Mouse (Mus musculus) olfactory bulb, adult 2 months (tissue): Measurements from ENCODE around the gene Chst4. TPM values are rescaled to one million over a fixed set of nuclear protein-coding genes. Genes with fewer than 3 reads are reported as not detected.
"Not testable (repeated sequence)": the region's sequence is repeated elsewhere in the genome, so short reads cannot be mapped to it uniquely, and the experiment has no call there.

ENCODE experiments used
- H3K27ac ChIP-seq: fragments of 200-500 bp; 2 replicates; pipeline ENCODE4 v1.5.1; 2012; ENCODE audit warnings: low read depth, low read length; ENCODE audit not compliant: insufficient read depth
- H3K4me1 ChIP-seq: fragments of 200-500 bp; 2 replicates; pipeline ENCODE4 v1.6.1; 2012; ENCODE audit warnings: low read length; ENCODE audit not compliant: control insufficient read depth, insufficient read depth
- H3K4me3 ChIP-seq: fragments of 200-500 bp; 2 replicates; pipeline ENCODE4 v1.5.1; 2012; ENCODE audit warnings: mild to moderate bottlenecking, low read depth, low read length, moderate library complexity; ENCODE audit not compliant: insufficient read depth
- CTCF ChIP-seq: fragments of 200-500 bp; IDR thresholded peaks from 2 replicates; pipeline ENCODE4 v1.5.1; 2012; ENCODE audit warnings: low read depth, mild to moderate bottlenecking, low read length, moderate library complexity; ENCODE audit not compliant: insufficient read depth
- POLR2A ChIP-seq: fragments of 200-500 bp; IDR thresholded peaks from 2 replicates; pipeline ENCODE4 v1.6.1; 2012; ENCODE audit warnings: mild to moderate bottlenecking, low read depth, low read length, moderate library complexity; ENCODE audit not compliant: insufficient read depth
- WGBS: fragments of 180-500 bp; shearing (Covaris S2); methylation state at CpG from one replicate; pipeline ENCODE4 v1.1.7; 2018; 5-methylcytosine and 5-hydroxymethylcytosine counted together
- polyA plus RNA-seq: library from polyadenylated mRNA; stranded (reverse); fragments of >200 nt; gene quantifications from 2 replicates; pipeline ENCODE4 v1.2.4, GENCODE M21; 2012; ENCODE audit warnings: low replicate concordance; ENCODE audit not compliant: missing spikeins, insufficient read depth, insufficient read length

The Chst4 gene
- polyA plus RNA-seq, 1 experiment: not detected

GRCm38 (mm10) chr8:110064161-110064560, 24.6 kb upstream of the Chst4 start:
- no peak overlapping the region for H3K4me3 ChIP-seq
- WGBS: 78% methylated on average over 9 of the region's 9 CpGs
- no peak overlapping the region for H3K27ac ChIP-seq
- TF ChIP-seq POLR2A: no peak
- no peak for TF ChIP-seq CTCF
- no peaks in the 10 kb centered on the region for H3K4me1 ChIP-seq

DNA sequence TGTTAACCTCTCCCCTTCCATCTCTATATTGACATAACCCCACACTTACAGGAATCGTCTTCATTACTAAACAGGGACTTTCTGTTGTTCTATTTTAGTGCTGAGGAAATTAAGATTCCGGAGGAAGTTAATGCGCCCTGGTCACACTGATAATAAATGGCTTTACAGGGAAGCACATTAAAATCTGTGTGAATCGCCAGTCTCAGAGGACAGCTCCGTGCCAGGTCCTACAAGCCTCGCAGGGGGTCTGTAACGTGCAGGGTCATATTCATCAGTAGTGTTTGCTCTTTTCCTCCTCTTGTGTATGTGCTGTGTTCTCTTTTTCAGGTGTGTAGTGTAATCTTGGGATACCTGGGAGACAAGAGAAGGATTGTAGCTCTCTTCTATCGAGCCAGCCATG, 18.7 kb upstream of the Chst4 start:
- Histone ChIP-seq H3K27ac (no peak overlapping the region), H3K4me1 (no peaks in the 10 kb centered on the region), H3K4me3 (no peak overlapping the region)
- no peak for TF ChIP-seq CTCF
- TF ChIP-seq POLR2A: no peak
- 68% methylated on average over 8 of the region's 8 CpGs for WGBS

GRCm38 (mm10) chr8:110051208-110051607, 11.7 kb upstream of the Chst4 start:
- Histone ChIP-seq H3K4me1 (no peaks in the 10 kb centered on the region), H3K27ac (no peak overlapping the region), H3K4me3 (no peak overlapping the region)
- WGBS: 84% methylated on average over 6 of the region's 6 CpGs
- TF ChIP-seq CTCF: no peak
- TF ChIP-seq POLR2A: no peak

DNA sequence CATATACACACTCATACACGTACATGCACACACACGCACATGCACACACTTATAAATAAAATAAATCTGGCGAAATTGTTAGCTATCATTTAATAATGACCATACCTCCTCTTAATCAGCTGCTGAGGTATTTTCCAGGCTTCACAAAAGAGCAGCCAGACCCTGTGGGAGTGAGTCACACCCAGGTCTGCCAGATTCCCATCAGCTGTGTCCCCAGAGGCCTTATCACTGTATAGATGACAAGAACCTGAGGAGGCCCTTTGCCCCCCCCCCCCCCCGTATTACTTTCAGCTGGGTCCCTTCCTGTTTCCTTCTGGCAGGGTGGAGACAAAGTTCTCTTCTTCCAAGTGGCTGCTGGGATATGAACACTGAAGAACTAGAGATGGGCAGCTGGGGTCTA, 969 bp upstream of the Chst4 start:
- peaks cover 5% of the 10 kb centered on the region for H3K4me1 ChIP-seq
- no peak for TF ChIP-seq CTCF
- TF ChIP-seq POLR2A: no peak
- H3K4me3 ChIP-seq: no peak overlapping the region
- 88% methylated on average over 4 of the region's 4 CpGs for WGBS
- no peak overlapping the region for H3K27ac ChIP-seq

DNA sequence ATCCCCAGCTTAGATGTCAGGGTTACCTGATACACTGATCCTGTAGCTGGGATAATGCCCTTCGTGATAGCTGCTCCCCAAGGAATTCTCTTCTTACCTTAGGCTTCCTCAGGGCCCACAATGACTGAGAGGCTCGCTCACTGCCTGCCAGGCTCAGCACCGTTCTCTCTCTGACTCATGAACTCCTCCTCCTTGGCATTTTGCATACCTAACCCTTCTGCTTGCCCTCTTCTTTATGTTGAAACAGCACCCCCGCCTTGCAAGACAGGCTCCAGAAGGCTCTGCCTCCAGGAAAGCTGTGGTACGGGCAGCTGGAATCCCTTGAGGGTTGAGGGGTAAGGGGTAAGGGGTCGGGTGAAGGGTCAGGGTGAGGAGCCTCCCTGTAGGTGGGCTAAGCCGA, 324 bp downstream of the Chst4 start:
- H3K4me3 ChIP-seq: no peak overlapping the region
- TF ChIP-seq POLR2A (no peak), CTCF (no peak)
- H3K27ac ChIP-seq: no peak overlapping the region
- peaks cover 5% of the 10 kb centered on the region for H3K4me1 ChIP-seq
- 55% methylated on average over 7 of the region's 7 CpGs for WGBS

- Histone ChIP-seq H3K27ac (no peak overlapping the region), H3K4me1 (peaks cover 5% of the 10 kb centered on the region), H3K4me3 (no peak overlapping the region)
- 58% methylated on average over 2 of the region's 2 CpGs for WGBS
- TF ChIP-seq POLR2A (no peak), CTCF (no peak)
These were observed 3.4 kb downstream of the Chst4 start for GRCm38 (mm10) chr8:110036156-110036555.

- 66% methylated on average over 4 of the region's 4 CpGs for whole genome bisulfite sequencing
- Histone ChIP-seq H3K4me3 (no peak overlapping the region), H3K4me1 (peaks cover 3% of the 10 kb centered on the region), H3K27ac (no peak overlapping the region)
- no peak for TF ChIP-seq POLR2A
- TF ChIP-seq CTCF: no peak
These were observed 5.2 kb downstream of the Chst4 start for GRCm38 (mm10) chr8:110034331-110034730.

DNA sequence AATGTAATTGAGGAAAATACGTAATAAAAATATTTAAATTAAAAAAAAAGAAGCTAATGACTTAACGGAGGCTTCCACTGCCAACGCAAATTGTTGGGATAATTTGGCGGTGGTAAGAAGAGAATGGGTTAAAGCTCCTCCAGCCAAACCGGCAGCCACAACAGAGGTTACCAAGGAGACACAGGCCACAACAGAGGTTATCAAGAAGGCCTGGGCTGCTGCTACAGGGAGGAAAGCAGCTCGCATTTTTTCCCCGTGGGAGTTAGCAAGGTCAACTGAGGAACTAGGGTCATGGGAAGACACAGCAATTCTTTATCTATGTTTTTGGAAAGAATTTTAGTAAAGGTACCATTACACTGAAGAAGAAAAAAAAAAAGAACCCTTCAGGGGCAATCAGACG, 5.8 kb downstream of the Chst4 start:
- not testable (repeated sequence) for H3K27ac ChIP-seq

DNA sequence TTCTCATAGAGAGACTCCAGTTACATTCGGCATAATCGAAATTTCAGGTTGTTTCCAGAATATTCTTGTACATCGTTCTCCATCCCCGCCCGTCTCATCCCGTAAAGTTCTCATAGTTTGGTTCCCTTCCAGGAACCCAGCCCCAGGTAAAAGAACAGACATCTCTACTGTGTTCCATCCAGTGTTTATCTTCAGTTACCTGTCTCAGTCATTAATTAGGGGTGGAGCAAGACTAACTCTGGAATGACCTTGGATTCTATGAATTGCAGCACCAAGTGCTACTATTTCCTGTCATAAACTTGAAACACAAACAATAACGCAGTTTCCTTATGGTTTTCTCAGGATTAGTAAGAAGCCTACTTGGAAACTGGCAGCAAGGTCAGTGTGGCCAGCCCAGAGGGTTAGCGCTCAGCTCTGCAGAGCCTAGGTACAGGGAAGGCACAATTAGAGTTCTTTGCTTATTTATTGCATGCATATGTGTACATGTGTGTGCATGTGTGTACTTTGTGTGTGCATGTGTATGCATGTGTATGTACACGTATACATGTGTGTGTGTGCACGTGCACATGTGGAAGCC, 16.7 kb downstream of the Chst4 start:
- no peak overlapping the region for H3K4me3 ChIP-seq

More for the DNA sequence above, 5.8 kb downstream of the Chst4 start:
- not testable (repeated sequence) for H3K4me3 ChIP-seq, H3K4me1 ChIP-seq
- WGBS: 50% methylated on average over 8 of the region's 8 CpGs

DNA sequence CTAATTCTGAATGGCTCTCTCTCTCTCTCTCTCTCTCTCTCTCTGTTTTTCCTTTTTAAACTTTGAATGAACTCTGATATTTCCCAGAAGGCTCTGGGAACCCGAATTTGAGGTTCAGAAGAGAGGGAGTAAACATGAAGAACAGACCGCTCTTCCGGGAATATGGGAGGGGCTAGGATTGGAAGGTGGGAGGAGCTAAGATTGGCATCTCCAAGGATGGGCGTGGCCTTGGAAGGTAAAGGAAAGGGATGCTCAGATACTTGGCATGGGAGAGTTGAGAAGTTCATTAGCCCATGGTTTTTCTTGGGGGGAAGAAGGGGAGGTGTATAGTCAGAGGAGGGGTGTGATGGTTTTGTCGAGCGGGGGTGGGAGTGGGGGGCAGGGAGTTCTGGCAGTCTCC, 17.5 kb downstream of the Chst4 start:
- Histone ChIP-seq H3K4me1 (no peaks in the 10 kb centered on the region; the same call in 1 of the 2 replicates), H3K27ac (no peak overlapping the region), H3K4me3 (no peak overlapping the region)
- TF ChIP-seq CTCF (no peak), POLR2A (no peak)
- WGBS: 50% methylated on average over 6 of the region's 6 CpGs

More for the DNA sequence above, 16.7 kb downstream of the Chst4 start:
- TF ChIP-seq CTCF: no peak
- TF ChIP-seq POLR2A: no peak
- WGBS: 95% methylated on average over 10 of the region's 10 CpGs
- Histone ChIP-seq H3K27ac (no peak overlapping the region), H3K4me1 (no peaks in the 10 kb centered on the region; the same call in 1 of the 2 replicates)

GRCm38 (mm10) chr8:110010868-110011267, 28.7 kb downstream of the Chst4 start:
- H3K27ac ChIP-seq: no peak overlapping the region
- H3K4me1 ChIP-seq: peaks cover 10% of the 10 kb centered on the region
- TF ChIP-seq CTCF: no peak
- no peak for TF ChIP-seq POLR2A
- H3K4me3 ChIP-seq: no peak overlapping the region
- WGBS: 36% methylated on average over 5 of the region's 5 CpGs
